Mouse (Mus musculus): ENCODE measurements around the gene Wdr25.

The Wdr25 gene

DNA sequence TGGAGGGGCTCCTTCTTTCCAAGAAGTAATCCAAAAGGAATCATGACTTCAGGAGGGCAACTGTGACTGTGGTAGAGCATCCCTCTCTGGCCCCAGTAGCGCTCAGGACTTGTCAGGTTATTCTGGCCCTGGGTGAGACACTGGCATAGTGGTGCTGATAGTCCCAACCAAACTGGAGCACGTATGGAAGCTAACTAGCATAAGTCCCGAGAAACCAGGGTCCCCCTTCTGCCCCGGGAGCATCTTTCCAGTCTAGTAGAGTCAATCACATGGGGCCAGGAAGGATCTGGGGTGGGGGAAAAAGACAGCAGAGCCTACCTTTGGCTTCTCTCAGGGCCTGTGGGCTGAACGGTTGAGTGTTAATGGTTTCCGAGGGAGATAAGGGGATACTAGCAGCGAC, 175.3 kb downstream of the Wdr25 start:
- no peak for DNase-seq (ENCODE audit: low spot score)

DNA sequence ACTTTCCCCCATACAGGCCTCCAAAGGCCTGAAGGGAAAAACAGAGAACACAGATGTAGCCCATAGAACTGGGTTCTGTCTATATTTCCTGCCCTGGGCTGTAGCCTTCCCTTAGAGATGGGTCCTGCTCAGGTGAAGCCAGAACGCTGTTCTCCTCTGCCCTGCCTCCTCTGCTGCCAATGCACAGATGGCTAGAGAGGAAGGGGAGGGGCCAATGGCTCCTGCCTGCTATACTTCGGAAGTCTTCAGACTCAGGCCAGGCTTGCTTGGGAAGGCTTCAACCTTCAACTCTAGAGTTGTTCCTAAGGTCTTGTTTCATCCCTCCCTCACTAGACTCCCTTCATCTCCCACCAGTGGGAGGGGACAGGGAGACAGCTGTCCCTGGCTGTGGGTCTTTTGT, 176.3 kb downstream of the Wdr25 start:
- no peak for DNase-seq (ENCODE audit: low spot score)

DNA sequence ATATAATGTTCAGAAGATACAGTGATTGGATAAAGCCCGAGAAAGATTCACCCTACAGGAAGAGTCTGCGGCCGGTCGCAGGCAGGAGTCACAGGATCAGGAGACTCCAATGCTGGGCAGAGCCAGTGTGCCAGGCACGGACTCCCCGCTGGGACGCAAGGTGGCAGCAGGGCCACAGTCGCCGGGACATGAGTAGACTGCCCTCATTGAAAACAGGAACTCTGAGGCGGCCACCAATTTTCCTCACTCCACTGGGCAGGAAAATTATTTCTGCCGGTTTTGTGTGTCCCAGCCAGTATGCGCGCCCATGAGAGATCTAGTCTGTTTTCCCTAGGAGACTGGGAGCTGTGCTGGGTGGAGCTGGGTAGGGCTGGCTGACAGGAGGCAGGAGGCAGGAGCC, 177.8 kb downstream of the Wdr25 start:
- no peak for DNase-seq (ENCODE audit: low spot score)

DNA sequence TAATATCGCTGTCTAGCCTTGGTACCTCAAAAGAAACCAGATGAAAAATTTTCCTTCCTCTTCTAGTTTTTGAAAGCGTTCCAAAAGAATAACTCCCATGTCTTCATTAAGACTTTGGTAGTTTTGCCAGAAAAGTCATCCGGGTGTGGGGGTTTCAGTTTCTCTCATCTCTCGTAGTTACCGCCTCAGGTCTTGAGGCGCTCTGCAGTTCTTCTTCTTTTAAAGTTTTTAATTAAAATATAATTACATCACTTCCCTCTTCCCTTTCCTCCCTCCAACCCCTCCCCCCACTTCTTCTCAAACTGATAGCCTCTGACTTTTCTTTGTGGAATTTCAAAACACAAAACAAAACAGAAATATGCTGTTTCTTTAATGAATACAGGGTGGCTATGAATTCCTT, 180.7 kb downstream of the Wdr25 start:
- no peak for DNase-seq (ENCODE audit: low spot score)

DNA sequence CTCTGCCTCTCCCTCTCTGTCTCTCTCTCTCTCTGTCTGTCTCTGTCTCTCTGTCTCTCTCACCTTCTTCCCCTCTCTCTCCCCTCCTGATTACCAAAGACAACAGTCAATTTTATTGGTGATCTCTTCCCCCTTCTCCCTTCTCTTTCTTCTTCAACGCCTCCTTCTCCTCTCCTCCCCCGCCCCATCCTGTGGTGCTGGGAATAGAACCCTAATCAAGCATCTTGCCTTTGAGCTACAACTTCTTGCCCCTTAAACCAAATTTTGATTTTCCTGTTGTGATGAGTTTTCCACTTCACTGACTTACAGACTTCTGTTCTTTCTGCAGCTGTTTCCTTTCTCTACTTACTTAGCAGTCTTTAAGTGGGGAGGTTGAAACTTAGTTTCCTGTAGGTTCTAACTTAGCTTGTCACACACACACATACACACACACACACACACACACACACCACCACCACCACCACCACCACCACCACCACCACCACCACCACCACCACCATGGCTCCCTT, 181.4 kb downstream of the Wdr25 start:
- DNase-seq (ENCODE audit: low spot score) = no peak

DNA sequence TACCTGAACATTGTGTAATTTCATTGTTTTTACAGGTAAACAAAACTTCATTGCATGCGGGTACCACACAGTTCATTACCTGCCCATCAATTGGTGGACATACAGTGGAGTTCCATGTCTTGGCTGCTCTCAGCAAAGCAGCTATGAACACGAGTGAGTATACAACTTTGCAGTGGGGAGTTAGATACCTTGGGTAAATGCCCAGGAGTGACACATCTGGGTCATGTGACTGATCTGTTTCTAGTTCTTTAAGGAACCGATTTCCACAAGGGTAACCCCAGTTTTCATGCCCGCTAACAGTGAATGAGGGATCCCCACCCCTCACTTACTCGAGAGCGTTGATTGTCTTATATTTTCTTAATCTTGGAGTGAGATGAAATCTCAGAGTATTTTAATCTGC, 183.6 kb downstream of the Wdr25 start:
- no peak for DNase-seq (ENCODE audit: low spot score)
